Mouse (Mus musculus) limb, embryonic 10.5 days (tissue): ENCODE results near the gene Susd3. TPM values are rescaled to one million over a fixed set of nuclear protein-coding genes. Genes with fewer than 3 reads are reported as not detected.

Experiments
- DNase-seq: peaks from one replicate; pipeline ENCODE4 v3.0.0-alpha.2; 2017; ENCODE audit warnings: low spot score
- H3K27ac ChIP-seq: fragments of 300-500 bp; sonication (generic); 2 replicates; pipeline ENCODE4 v1.5.1; 2016; ENCODE audit warnings: mild to moderate bottlenecking
- H3K27me3 ChIP-seq: fragments of 300-500 bp; sonication (generic); 2 replicates; pipeline ENCODE4 v1.6.1; 2016; ENCODE audit warnings: low read depth, mild to moderate bottlenecking; ENCODE audit not compliant: poor library complexity, severe bottlenecking
- H3K36me3 ChIP-seq: fragments of 300-500 bp; sonication (generic); 2 replicates; pipeline ENCODE4 v1.6.1; 2016; ENCODE audit warnings: mild to moderate bottlenecking, moderate library complexity
- H3K4me1 ChIP-seq: fragments of 300-500 bp; sonication (generic); 2 replicates; pipeline ENCODE4 v1.6.1; 2016
- H3K4me3 ChIP-seq: fragments of 300-500 bp; sonication (generic); 2 replicates; pipeline ENCODE4 v1.5.1; 2016; ENCODE audit warnings: mild to moderate bottlenecking, moderate library complexity
- H3K9me3 ChIP-seq: fragments of 300-500 bp; sonication (generic); replicated peaks from 2 replicates; pipeline ENCODE4 v1.6.1; 2016; ENCODE audit warnings: mild to moderate bottlenecking
- WGBS: fragments of 180-500 bp; shearing (Covaris S2); methylation state at CpG from one replicate; pipeline ENCODE4 v1.1.7; 2016; 5-methylcytosine and 5-hydroxymethylcytosine counted together
- polyA plus RNA-seq: library from polyadenylated mRNA; unstranded; fragments of >200 nt; fragmentation: Nextera tagmentation; extraction: Ambion mirVana; gene quantifications from 2 replicates; pipeline ENCODE4 v1.2.1, GENCODE M21; 2016

The Susd3 gene
- polyA plus RNA-seq, 1 experiment from 2014 or later, result 0.45 TPM

GRCm38 (mm10) chr13:49216220-49216552 lies 32.3 kb downstream of the Susd3 start:
- DNase-seq, result no peak
- peak overlapping the region; percentile 88 for H3K27ac ChIP-seq
- peak overlapping the region; percentile 81 for H3K4me3 ChIP-seq
- H3K4me1 ChIP-seq, result peaks cover 45% of the 10 kb centered on the region
- WGBS, result 3% methylated on average over 17 of the region's 17 CpGs
- H3K36me3 ChIP-seq, result no peaks in the 10 kb centered on the region
- peaks cover 26% of the 10 kb centered on the region for H3K27me3 ChIP-seq
- no peaks in the 10 kb centered on the region for H3K9me3 ChIP-seq

- WGBS, result 2% methylated on average over 78 of the region's 78 CpGs
- peak within 1 kb of the TSS; percentile 88 for H3K27ac ChIP-seq
- H3K4me1 ChIP-seq, result peaks cover 47% of the 10 kb centered on the region
Observed at GRCm38 (mm10) chr13:49215504-49216219, 32.8 kb downstream of the Susd3 start, which contains the start of gene Card19. Gene Card19 (minus strand): TSS chr13:49216037.

GRCm38 (mm10) chr13:49215128-49215503 lies 33.4 kb downstream of the Susd3 start:
- WGBS, result 11% methylated on average over 5 of the region's 5 CpGs
- DNase-seq, result no peak
- Histone ChIP-seq H3K4me3 (peak overlapping the region; percentile 81), H3K36me3 (no peaks in the 10 kb centered on the region), H3K27me3 (peaks cover 26% of the 10 kb centered on the region), H3K27ac (peak overlapping the region; percentile 88), H3K9me3 (no peaks in the 10 kb centered on the region), H3K4me1 (peaks cover 47% of the 10 kb centered on the region)

More at GRCm38 (mm10) chr13:49215504-49216219, 32.8 kb downstream of the Susd3 start, which contains the start of gene Card19:
- Histone ChIP-seq H3K27me3 (peaks cover 26% of the 10 kb centered on the region), H3K4me3 (peak within 1 kb of the TSS; percentile 81), H3K36me3 (no peaks in the 10 kb centered on the region), H3K9me3 (no peaks in the 10 kb centered on the region)
- peak; percentile 90 for DNase-seq

GRCm38 (mm10) chr13:49214454-49214853 lies 34.1 kb downstream of the Susd3 start:
- Histone ChIP-seq H3K9me3 (no peaks in the 10 kb centered on the region), H3K27me3 (peaks cover 26% of the 10 kb centered on the region), H3K36me3 (no peaks in the 10 kb centered on the region), H3K4me3 (no peak overlapping the region), H3K4me1 (peaks cover 48% of the 10 kb centered on the region), H3K27ac (no peak overlapping the region)
- 78% methylated on average over 3 of the region's 3 CpGs for WGBS
- DNase-seq, result no peak

- Histone ChIP-seq H3K27me3 (peaks cover 26% of the 10 kb centered on the region), H3K4me3 (no peak overlapping the region), H3K27ac (no peak overlapping the region), H3K36me3 (no peaks in the 10 kb centered on the region), H3K9me3 (no peaks in the 10 kb centered on the region), H3K4me1 (peaks cover 53% of the 10 kb centered on the region)
- WGBS, result 73% methylated on average over 4 of the region's 4 CpGs
- no peak for DNase-seq
Observed at GRCm38 (mm10) chr13:49213531-49213932, 35.0 kb downstream of the Susd3 start.

- WGBS, result 92% methylated on average over 4 of the region's 4 CpGs
- Histone ChIP-seq H3K4me3 (no peak overlapping the region), H3K27ac (no peak overlapping the region), H3K36me3 (no peaks in the 10 kb centered on the region), H3K4me1 (peaks cover 53% of the 10 kb centered on the region), H3K27me3 (peaks cover 24% of the 10 kb centered on the region), H3K9me3 (no peaks in the 10 kb centered on the region)
- no peak for DNase-seq
Observed at GRCm38 (mm10) chr13:49212711-49213500, 35.6 kb downstream of the Susd3 start.

GRCm38 (mm10) chr13:49209306-49209705 lies 39.2 kb downstream of the Susd3 start:
- 60% methylated on average over 7 of the region's 7 CpGs for WGBS

GRCm38 (mm10) chr13:49206341-49206740 lies 42.2 kb downstream of the Susd3 start:
- H3K27me3 ChIP-seq, result no peaks in the 10 kb centered on the region
- WGBS, result 94% methylated on average over 2 of the region's 2 CpGs
- no peaks in the 10 kb centered on the region for H3K36me3 ChIP-seq
- H3K4me1 ChIP-seq, result peaks cover 9% of the 10 kb centered on the region
- H3K27ac ChIP-seq, result no peak overlapping the region
- H3K4me3 ChIP-seq, result no peak overlapping the region
- no peaks in the 10 kb centered on the region for H3K9me3 ChIP-seq
- DNase-seq, result no peak

More at GRCm38 (mm10) chr13:49209306-49209705, 39.2 kb downstream of the Susd3 start:
- no peak for DNase-seq
- no peak overlapping the region for H3K4me3 ChIP-seq
- no peak overlapping the region for H3K27ac ChIP-seq
- H3K4me1 ChIP-seq, result peaks cover 24% of the 10 kb centered on the region
- no peaks in the 10 kb centered on the region for H3K9me3 ChIP-seq
- no peaks in the 10 kb centered on the region for H3K36me3 ChIP-seq
- H3K27me3 ChIP-seq, result peaks cover 11% of the 10 kb centered on the region

GRCm38 (mm10) chr13:49205381-49205998 lies 43.0 kb downstream of the Susd3 start:
- no peaks in the 10 kb centered on the region for H3K36me3 ChIP-seq
- no peak overlapping the region for H3K4me3 ChIP-seq
- DNase-seq, result peak; percentile 87

GRCm38 (mm10) chr13:49202556-49202955 lies 46.0 kb downstream of the Susd3 start:
- 93% methylated on average over 7 of the region's 7 CpGs for WGBS
- Histone ChIP-seq H3K4me1 (no peaks in the 10 kb centered on the region), H3K27ac (no peak overlapping the region), H3K27me3 (no peaks in the 10 kb centered on the region), H3K9me3 (no peaks in the 10 kb centered on the region), H3K36me3 (no peaks in the 10 kb centered on the region), H3K4me3 (no peak overlapping the region)
- DNase-seq, result no peak

More at GRCm38 (mm10) chr13:49205381-49205998, 43.0 kb downstream of the Susd3 start:
- 61% methylated on average over 13 of the region's 13 CpGs for WGBS
- H3K9me3 ChIP-seq, result no peaks in the 10 kb centered on the region
- peaks cover 6% of the 10 kb centered on the region for H3K4me1 ChIP-seq
- H3K27me3 ChIP-seq, result no peaks in the 10 kb centered on the region
- H3K27ac ChIP-seq, result no peak overlapping the region

- Histone ChIP-seq H3K9me3 (no peaks in the 10 kb centered on the region), H3K27me3 (no peaks in the 10 kb centered on the region), H3K36me3 (no peaks in the 10 kb centered on the region), H3K27ac (no peak overlapping the region), H3K4me3 (no peak overlapping the region), H3K4me1 (0 out of 2 replicates have a peak, but pooled peaks cover 4% of the 10 kb centered on the region)
- 89% methylated on average over 13 of the region's 13 CpGs for WGBS
- no peak for DNase-seq
Observed at GRCm38 (mm10) chr13:49200688-49201087, 47.8 kb downstream of the Susd3 start.

GRCm38 (mm10) chr13:49199891-49200290 lies 48.6 kb downstream of the Susd3 start:
- no peak for DNase-seq
- 0 out of 2 replicates have a peak, but pooled peaks cover 4% of the 10 kb centered on the region for H3K4me1 ChIP-seq
- 91% methylated on average over 7 of the region's 7 CpGs for WGBS
- no peaks in the 10 kb centered on the region for H3K9me3 ChIP-seq
- no peaks in the 10 kb centered on the region for H3K27me3 ChIP-seq
- no peaks in the 10 kb centered on the region for H3K36me3 ChIP-seq
- no peak overlapping the region for H3K4me3 ChIP-seq
- no peak overlapping the region for H3K27ac ChIP-seq

GRCm38 (mm10) chr13:49198734-49199133 lies 49.8 kb downstream of the Susd3 start:
- no peaks in the 10 kb centered on the region for H3K9me3 ChIP-seq
- no peak overlapping the region for H3K4me3 ChIP-seq
- H3K27ac ChIP-seq, result no peak overlapping the region
- 90% methylated on average over 9 of the region's 9 CpGs for WGBS
- DNase-seq, result no peak
- H3K36me3 ChIP-seq, result no peaks in the 10 kb centered on the region
- H3K4me1 ChIP-seq, result peaks cover 4% of the 10 kb centered on the region; the same call in 1 of the 2 replicates
- no peaks in the 10 kb centered on the region for H3K27me3 ChIP-seq
